Mouse (Mus musculus) megakaryocyte progenitor cell, adult 5-6 weeks (primary cell): ENCODE results near the gene Ccdc146. TPM values are rescaled to one million over a fixed set of nuclear protein-coding genes. Genes with fewer than 3 reads are reported as not detected.
A peak's percentile ranks its signal among the peaks of the same experiment; 100 is the strongest.

Experiments
- ATAC-seq: replicated peaks from 2 replicates; pipeline ENCODE4 v1.8.0; 2016; ENCODE audit warnings: mild to moderate bottlenecking, moderate TSS enrichment, inconsistent platforms; ENCODE audit not compliant: poor library complexity
- total RNA-seq, 2 experiments: library from RNA; stranded (forward) in 1 of 2; stranded (reverse) in 1 of 2; fragments of 157-497, 149-512 nt in 1 of 2; fragments of 200-1000 nt in 1 of 2; gene quantifications; 2 replicates each; pipeline versions ENCODE4 v1.2.3 to v1.2.4; 2015 to 2017

Ccdc146 gene
- not detected in 2 replicates for total RNA-seq (2015)
- total RNA-seq (2017), result 0.51 and 0.83 TPM in 2 replicates

GRCm38 (mm10) chr5:21424614-21425602, at the start of gene Ccdc146, which contains the start of gene Fam185a:
Gene Ccdc146, minus strand, starts transcription at chr5:21424677.
Gene Fam185a, plus strand, starts transcription at chr5:21424958.
- peak; percentile 98 for ATAC-seq

- ATAC-seq, result no peak
Measured at GRCm38 (mm10) chr5:21468100-21468499, 43.6 kb upstream of the Ccdc146 start.

- no peak for ATAC-seq
Measured at GRCm38 (mm10) chr5:21467387-21467786, 42.9 kb upstream of the Ccdc146 start.

- ATAC-seq, result peak; percentile 55
Measured at GRCm38 (mm10) chr5:21440833-21441530, 16.5 kb upstream of the Ccdc146 start.

GRCm38 (mm10) chr5:21439446-21440110, 15.1 kb upstream of the Ccdc146 start:
- ATAC-seq, result no peak

- no peak for ATAC-seq
Measured at GRCm38 (mm10) chr5:21438428-21438827, 14.0 kb upstream of the Ccdc146 start.

- no peak for ATAC-seq
Measured at GRCm38 (mm10) chr5:21436471-21436975, 12.0 kb upstream of the Ccdc146 start.

GRCm38 (mm10) chr5:21434148-21434929, 9.9 kb upstream of the Ccdc146 start:
- ATAC-seq, result peak; percentile 83

- no peak for ATAC-seq
Measured at GRCm38 (mm10) chr5:21426666-21427065, 2.2 kb upstream of the Ccdc146 start.

GRCm38 (mm10) chr5:21420609-21421008, 3.9 kb downstream of the Ccdc146 start:
- 0 out of 2 replicates have a peak, but pooled peaks have one; percentile 24 for ATAC-seq

- no peak for ATAC-seq
Measured at GRCm38 (mm10) chr5:21418613-21419012, 5.9 kb downstream of the Ccdc146 start.

- ATAC-seq, result no peak
Measured at GRCm38 (mm10) chr5:21414116-21414820, 10.2 kb downstream of the Ccdc146 start.

- ATAC-seq, result no peak
Measured at GRCm38 (mm10) chr5:21413322-21413721, 11.2 kb downstream of the Ccdc146 start.

GRCm38 (mm10) chr5:21412056-21412455, 12.4 kb downstream of the Ccdc146 start:
- peak; percentile 75 for ATAC-seq

GRCm38 (mm10) chr5:21411261-21411666, 13.2 kb downstream of the Ccdc146 start:
- peak; percentile 90 for ATAC-seq

GRCm38 (mm10) chr5:21395205-21395840, 29.2 kb downstream of the Ccdc146 start:
- ATAC-seq, result peak; percentile 98

- no peak for ATAC-seq
Measured at GRCm38 (mm10) chr5:21394562-21394961, 29.9 kb downstream of the Ccdc146 start.

- ATAC-seq, result no peak
Measured at GRCm38 (mm10) chr5:21391616-21392384, 32.7 kb downstream of the Ccdc146 start.
